ENCODE assay signal across 25 mouse cellular contexts in genomic region chr4:98241921-98242320, GRCm38 (mm10).
"Had no signal": no experiment of that assay in that cellular context is flagged by ENCODE, and none has a peak within 500 bp of the region (broad histone marks: within the 10 kb centered on the region; RNA-seq: fewer than 3 reads in every experiment).

No protein-coding gene starts in this region.

- H3K9ac ChIP-seq: heart, embryonic 12.5 days; hindbrain, embryonic 12.5 days; hindbrain, embryonic 14.5 days; intestine, embryonic 15.5 days; limb, embryonic 13.5 days; limb, embryonic 15.5 days; liver, embryonic 12.5 days; liver, embryonic 14.5 days had no signal

- ATAC-seq: hindbrain, embryonic 16.5 days; inflammation-experienced regulatory T-cells, adult 6 months; intestine, embryonic 15.5 days; intestine, postnatal 0 days; liver, embryonic 12.5 days had no signal

- H3K36me3 ChIP-seq: heart, embryonic 10.5 days; heart, embryonic 12.5 days; hindbrain, embryonic 10.5 days; hindbrain, embryonic 12.5 days; intestine, embryonic 15.5 days; limb, embryonic 13.5 days; limb, embryonic 15.5 days; liver, embryonic 12.5 days had no signal

- H3K27ac ChIP-seq: heart, embryonic 10.5 days; hindbrain, embryonic 12.5 days; hindbrain, embryonic 14.5 days; intestine, embryonic 15.5 days; limb, embryonic 15.5 days; liver, embryonic 12.5 days; liver, embryonic 14.5 days had no signal

- H3K4me2 ChIP-seq: heart, embryonic 12.5 days; hindbrain, embryonic 12.5 days; hindbrain, embryonic 14.5 days; intestine, embryonic 15.5 days; limb, embryonic 13.5 days; limb, embryonic 15.5 days; liver, embryonic 12.5 days had no signal

- DNase-seq: gastrocnemius, postnatal 14 days; gastrocnemius, postnatal 36 days; heart, adult 18-20 months; heart, postnatal 10 days; heart, postnatal 4 days; kidney, adult 18-20 months; kidney, adult 8-10 months; kidney, postnatal 10 days; kidney, postnatal 25 days; kidney, postnatal 4 days; layer of hippocampus, adult 9-11 months; layer of hippocampus, postnatal 36 days had no signal

- H3K27me3 ChIP-seq: heart, embryonic 12.5 days; hindbrain, embryonic 12.5 days; intestine, embryonic 15.5 days; limb, embryonic 13.5 days; limb, embryonic 15.5 days had no signal

- H3K9me3 ChIP-seq: heart, embryonic 10.5 days; hindbrain, embryonic 10.5 days; hindbrain, embryonic 12.5 days; intestine, embryonic 15.5 days; limb, embryonic 13.5 days; limb, embryonic 15.5 days; liver, embryonic 12.5 days had no signal

- H3K4me3 ChIP-seq: heart, embryonic 10.5 days; heart, embryonic 12.5 days; hindbrain, embryonic 10.5 days; hindbrain, embryonic 12.5 days; intestine, embryonic 15.5 days; limb, embryonic 13.5 days; limb, embryonic 15.5 days; liver, embryonic 12.5 days had no signal
